Mouse (Mus musculus) CH12.LX (cell line): ENCODE data around the gene Fcer1g. TPM values are rescaled to one million over a fixed set of nuclear protein-coding genes. Genes with fewer than 3 reads are reported as not detected.
A peak's percentile ranks its signal among the peaks of the same experiment; 100 is the strongest.

Experiments used
- DNase-seq: peaks from one replicate; pipeline ENCODE4 v3.0.0-alpha.2; 2013; ENCODE audit errors: extremely low read depth
- H3K27ac ChIP-seq: 2 replicates; pipeline ENCODE4 v1.5.1; 2012; ENCODE audit warnings: low read depth, mild to moderate bottlenecking, control low read depth, moderate library complexity; ENCODE audit not compliant: insufficient read depth
- H3K27me3 ChIP-seq: replicated peaks from 2 replicates; pipeline ENCODE3; 2012; ENCODE audit warnings: inconsistent platforms
- H3K36me3 ChIP-seq, 2 experiments: replicated peaks in 1 of 2; 2 replicates each; pipeline versions ENCODE3 to v1.6.1; 2012; ENCODE audit warnings: inconsistent platforms in 1 of 2, low read length in 1 of 2, mild to moderate bottlenecking in 1 of 2, mixed read lengths in 1 of 2, moderate library complexity in 1 of 2; ENCODE audit not compliant: control insufficient read depth in 1 of 2, insufficient read depth in 1 of 2
- H3K4me1 ChIP-seq, 2 experiments: 2 replicates each; pipeline ENCODE4 v1.6.1; 2012; ENCODE audit warnings: inconsistent platforms in 1 of 2, moderate library complexity in 1 of 2; ENCODE audit not compliant: insufficient read depth in 2 of 2, control insufficient read depth in 1 of 2
- H3K4me2 ChIP-seq: 2 replicates; pipeline ENCODE4 v1.6.1; 2012; ENCODE audit warnings: low read depth, mild to moderate bottlenecking, control low read depth; ENCODE audit not compliant: poor library complexity, insufficient read depth, severe bottlenecking
- H3K4me3 ChIP-seq, 3 experiments: fragments of 150-350 bp in 1 of 3; sonication (generic) in 1 of 3; replicated peaks in 1 of 3; 2 replicates each; pipeline versions ENCODE3 to v1.5.1; 2011 to 2012; ENCODE audit warnings: low read depth in 2 of 3, low read length in 2 of 3, mild to moderate bottlenecking in 2 of 3, moderate library complexity in 2 of 3, control low read depth in 1 of 3, improper control_type of control experiment in 1 of 3, inconsistent platforms in 1 of 3, mixed read lengths in 1 of 3; ENCODE audit not compliant: poor library complexity in 1 of 3
- H3K79me2 ChIP-seq: replicated peaks from 2 replicates; pipeline ENCODE4 v1.6.1; 2012; ENCODE audit warnings: mild to moderate bottlenecking, moderate library complexity; ENCODE audit not compliant: control insufficient read depth, poor library complexity, insufficient read depth, severe bottlenecking; ENCODE audit errors: extremely low read depth
- H3K9ac ChIP-seq: 2 replicates; pipeline ENCODE4 v1.6.1; 2012; ENCODE audit warnings: low read depth, mild to moderate bottlenecking, control low read depth, moderate library complexity; ENCODE audit not compliant: insufficient read depth
- H3K9me3 ChIP-seq: replicated peaks from 2 replicates; pipeline ENCODE3; 2012; ENCODE audit warnings: low read length, inconsistent platforms, mixed read lengths
- BHLHE40 ChIP-seq: IDR thresholded peaks from 2 replicates; pipeline ENCODE4 v1.6.1; 2011; ENCODE audit warnings: mild to moderate bottlenecking, low read depth, low read length, improper control_type of control experiment
- CHD1 ChIP-seq: IDR thresholded peaks from 2 replicates; pipeline ENCODE4 v1.6.1; 2012; ENCODE audit warnings: low read depth, low read length, improper control_type of control experiment, inconsistent platforms
- CHD2 ChIP-seq: IDR thresholded peaks from 2 replicates; pipeline ENCODE4 v1.6.1; 2011; ENCODE audit warnings: low read length, improper control_type of control experiment
- CTCF ChIP-seq, 2 experiments: IDR thresholded peaks in 1 of 2; conservative IDR thresholded peaks in 1 of 2; 2 replicates each; pipeline ENCODE4 v1.5.1; 2011 to 2012; ENCODE audit warnings: low read depth in 2 of 2, low read length in 2 of 2, improper control_type of control experiment in 1 of 2, inconsistent platforms in 1 of 2, mild to moderate bottlenecking in 1 of 2, moderate library complexity in 1 of 2
- E2F4 ChIP-seq: IDR thresholded peaks from 2 replicates; pipeline ENCODE4 v1.6.1; 2011; ENCODE audit warnings: low read depth, low read length, improper control_type of control experiment; ENCODE audit not compliant: insufficient replicate concordance
- EP300 ChIP-seq: IDR thresholded peaks from 2 replicates; pipeline ENCODE4 v1.6.1; 2011; ENCODE audit warnings: low read length, improper control_type of control experiment
- ETS1 ChIP-seq: conservative IDR thresholded peaks from 2 replicates; pipeline ENCODE4 v1.6.1; 2012; ENCODE audit warnings: low read depth, mild to moderate bottlenecking, inconsistent platforms, low read length, improper control_type of control experiment, moderate library complexity
- IRF4 ChIP-seq: IDR thresholded peaks from 2 replicates; pipeline ENCODE4 v1.6.1; 2014; ENCODE audit warnings: low read depth, mild to moderate bottlenecking, inconsistent platforms, low read length, improper control_type of control experiment
- MAX ChIP-seq: IDR thresholded peaks from 2 replicates; pipeline ENCODE4 v1.6.1; 2011; ENCODE audit warnings: low read length, improper control_type of control experiment
- MEF2A ChIP-seq: IDR thresholded peaks from 2 replicates; pipeline ENCODE4 v1.6.1; 2014; ENCODE audit warnings: low read depth, mild to moderate bottlenecking, inconsistent platforms, low read length, improper control_type of control experiment, borderline replicate concordance
- NRF1 ChIP-seq: IDR thresholded peaks from 2 replicates; pipeline ENCODE4 v1.6.1; 2014; ENCODE audit warnings: low read depth, mild to moderate bottlenecking, inconsistent platforms, low read length, improper control_type of control experiment, moderate library complexity
- POLR2AphosphoS2 ChIP-seq: IDR thresholded peaks from 2 replicates; pipeline ENCODE4 v1.6.1; 2011; ENCODE audit warnings: low read depth, low read length, improper control_type of control experiment
- RAD21 ChIP-seq: IDR thresholded peaks from 2 replicates; pipeline ENCODE4 v1.6.1; 2011; ENCODE audit warnings: low read depth, mild to moderate bottlenecking, low read length, improper control_type of control experiment, moderate library complexity
- RCOR1 ChIP-seq: conservative IDR thresholded peaks from 2 replicates; pipeline ENCODE4 v1.6.1; 2012; ENCODE audit warnings: low read depth, mild to moderate bottlenecking, inconsistent platforms, low read length, improper control_type of control experiment
- SMC3 ChIP-seq: IDR thresholded peaks from 2 replicates; pipeline ENCODE4 v1.6.1; 2011; ENCODE audit warnings: low read depth, low read length, improper control_type of control experiment
- TBP ChIP-seq: conservative IDR thresholded peaks from 2 replicates; pipeline ENCODE4 v1.6.1; 2011; ENCODE audit warnings: low read depth, low read length, improper control_type of control experiment
- UBTF ChIP-seq: IDR thresholded peaks from 2 replicates; pipeline ENCODE4 v1.6.1; 2012; ENCODE audit warnings: low read depth, mild to moderate bottlenecking, inconsistent platforms, low read length, improper control_type of control experiment, moderate library complexity
- USF2 ChIP-seq: conservative IDR thresholded peaks from 2 replicates; pipeline ENCODE4 v1.6.1; 2011; ENCODE audit warnings: low read depth, low read length, improper control_type of control experiment
- ZC3H11A ChIP-seq: IDR thresholded peaks from 2 replicates; pipeline ENCODE4 v1.6.1; 2012; ENCODE audit warnings: low read depth, mild to moderate bottlenecking, inconsistent platforms, low read length, improper control_type of control experiment
- ZNF384 ChIP-seq: IDR thresholded peaks from 2 replicates; pipeline ENCODE4 v1.6.1; 2012; ENCODE audit warnings: low read depth, low read length, improper control_type of control experiment, inconsistent platforms
- dilution Hi-C: fragments of 300-500 bp; cut with MboI; formaldehyde crosslinking; loops from 2 replicates; pipeline ENCODE4 v1.14.3; 2020; ENCODE audit warnings: low sequenced_read_pairs; ENCODE audit not compliant: extremely low pct_unique_long_range_greater_than_20kb, extremely low pct_ligation_motif_present
- in situ Hi-C: fragments of 300-500 bp; cut with MboI; formaldehyde crosslinking; loops from 3 replicates; pipeline ENCODE4 v1.14.3; 2019; ENCODE audit warnings: low sequenced_read_pairs, low pct_ligation_motif_present, low pct_unique_long_range_greater_than_20kb, mixed read lengths
- polyA plus RNA-seq: library from polyadenylated mRNA; unstranded; fragments of >175 nt; gene quantifications from 2 replicates; pipeline ENCODE4 v1.2.1, GENCODE M21; 2012; ENCODE audit warnings: low read depth; ENCODE audit not compliant: insufficient read length
- total RNA-seq, 2 experiments: library from RNA; depleted of rRNA; stranded (reverse); fragments of 300-350 nt in 1 of 2; fragments of >200 nt in 1 of 2; gene quantifications; 2 replicates each; pipeline ENCODE4 v1.2.3; 2012 to 2014

The Fcer1g gene
- total and polyA plus RNA-seq, 3 experiments, result 10.1 to 51.2 (median 31.3) TPM

- Histone ChIP-seq H3K27me3 (no peaks in the 10 kb centered on the region), H3K36me3 (peaks cover 86 to 94% of the 10 kb centered on the region in 2 experiments), H3K9me3 (no peaks in the 10 kb centered on the region), H3K4me3 (no peak overlapping the region), H3K4me2 (no peak overlapping the region), H3K79me2 (no peaks in the 10 kb centered on the region), H3K4me1 (peaks cover 0 to 18% of the 10 kb centered on the region in 2 experiments; a peak in 2 of 4 replicates), H3K9ac (no peak overlapping the region)
- DNase-seq, result peak; percentile 65
- in situ Hi-C loops, result no loop called here
- TF ChIP-seq CTCF (conservative IDR thresholded peaks at IDR 0.05 in 1 of 2, IDR thresholded peaks at IDR 0.05 in 1 of 2; ENCODE audit: low read depth in 2 of 2, low read length in 2 of 2) (peak; percentile 53 to 87; a peak in 3 of 4 replicates), POLR2AphosphoS2 (no peak), IRF4 (no peak), SMC3 (peak; percentile 87), BHLHE40 (no peak), ETS1 (no peak), MEF2A (no peak), NRF1 (no peak), EP300 (no peak), CHD1 (no peak), ZNF384 (no peak), E2F4 (no peak), RAD21 (peak; percentile 80)
- TF ChIP-seq, all 38 proteins: peak for 3
- no peak overlapping the region for H3K27ac ChIP-seq
- dilution Hi-C loops, result no loop called here
Measured at GRCm38 (mm10) chr1:171238463-171238862, 4.3 kb upstream of the Fcer1g start.

DNA sequence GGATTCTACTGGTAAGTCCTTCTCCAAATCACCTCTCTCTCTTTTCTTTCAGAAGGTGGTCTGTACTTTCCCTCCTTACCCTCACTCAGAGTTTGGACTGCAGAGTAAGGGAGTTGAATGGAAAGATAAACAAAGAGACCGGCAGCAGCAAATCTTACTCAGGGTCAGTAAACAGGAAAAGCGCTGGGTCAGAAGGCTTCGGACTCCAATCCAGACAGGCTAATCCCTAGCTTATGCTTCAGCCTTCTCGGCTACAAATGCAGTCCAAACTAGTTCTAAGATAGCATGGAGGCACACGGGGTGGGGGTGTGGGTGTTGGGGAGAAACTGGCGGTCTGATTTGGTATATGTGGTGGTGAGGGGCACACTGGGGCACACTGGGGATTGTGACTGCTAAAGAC, 3.3 kb upstream of the Fcer1g start:
- Histone ChIP-seq H3K4me2 (no peak overlapping the region), H3K79me2 (no peaks in the 10 kb centered on the region), H3K9me3 (no peaks in the 10 kb centered on the region), H3K4me3 (no peak overlapping the region), H3K36me3 (peaks cover 77 to 84% of the 10 kb centered on the region in 2 experiments), H3K4me1 (peaks cover 0 to 28% of the 10 kb centered on the region in 2 experiments; a peak in 2 of 4 replicates), H3K9ac (no peak overlapping the region), H3K27ac (no peak overlapping the region), H3K27me3 (no peaks in the 10 kb centered on the region)
- in situ Hi-C loops (no loop called here), dilution Hi-C loops (no loop called here)
- DNase-seq, result no peak
- TF ChIP-seq TBP (no peak), CHD2 (no peak), UBTF (no peak), RAD21 (no peak), EP300 (no peak)

DNA sequence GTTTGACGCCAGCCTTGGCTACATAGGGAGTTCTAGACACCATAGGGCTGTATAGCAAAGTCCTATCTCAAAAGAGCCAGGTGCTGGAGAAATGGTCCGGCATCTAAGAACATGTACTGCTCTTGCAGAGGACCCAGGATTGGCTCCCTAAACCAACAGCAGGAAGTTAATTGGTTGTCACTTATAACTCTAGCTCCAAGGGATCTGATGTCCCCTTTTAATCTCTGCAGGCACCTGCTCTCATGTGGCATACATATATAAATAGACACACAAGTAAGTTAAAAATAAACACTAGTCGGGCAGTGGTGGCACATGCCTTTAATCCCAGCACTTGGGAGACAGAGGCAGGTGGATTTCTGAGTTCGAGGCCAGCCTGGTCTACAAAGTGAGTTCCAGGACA, 1.6 kb upstream of the Fcer1g start:
- Histone ChIP-seq H3K9me3 (no peaks in the 10 kb centered on the region), H3K4me1 (peaks cover 5 to 43% of the 10 kb centered on the region in 2 experiments), H3K4me2 (no peak overlapping the region), H3K27me3 (no peaks in the 10 kb centered on the region), H3K79me2 (no peaks in the 10 kb centered on the region), H3K27ac (no peak overlapping the region), H3K9ac (no peak overlapping the region), H3K4me3 (no peak overlapping the region), H3K36me3 (peaks cover 61 to 68% of the 10 kb centered on the region in 2 experiments)
- TF ChIP-seq ZC3H11A, result no peak
- TF ChIP-seq ETS1, result no peak
- TF ChIP-seq MAX, result no peak
- TF ChIP-seq RCOR1, result no peak
- no peak for TF ChIP-seq USF2
- dilution Hi-C loops, result no loop called here
- DNase-seq, result no peak
- in situ Hi-C loops, result no loop called here
